Mouse (Mus musculus) kidney, adult 2 months (tissue): Measurements from ENCODE around the gene Cox5b. TPM values are rescaled to one million over a fixed set of nuclear protein-coding genes. Genes with fewer than 3 reads are reported as not detected.

Experiments used
- DNase-seq: peaks from one replicate; pipeline ENCODE4 v3.0.0; 2021
- H3K27ac ChIP-seq: fragments of 200-500 bp; 2 replicates; pipeline ENCODE4 v1.5.1; 2012; ENCODE audit warnings: low read depth, low read length, control low read depth, inconsistent platforms; ENCODE audit not compliant: insufficient read depth
- H3K27me3 ChIP-seq: fragments of 200-500 bp; replicated peaks from 2 replicates; pipeline ENCODE4 v1.6.1; 2012; ENCODE audit warnings: mild to moderate bottlenecking, moderate library complexity, low read length, inconsistent platforms; ENCODE audit not compliant: control insufficient read depth, insufficient read depth
- H3K36me3 ChIP-seq: fragments of 200-500 bp; 2 replicates; pipeline ENCODE4 v1.6.1; 2012; ENCODE audit warnings: mild to moderate bottlenecking, moderate library complexity, low read length, inconsistent platforms; ENCODE audit not compliant: control insufficient read depth, insufficient read depth
- H3K4me1 ChIP-seq: fragments of 200-500 bp; 2 replicates; pipeline ENCODE4 v1.6.1; 2011; ENCODE audit warnings: low read length; ENCODE audit not compliant: control insufficient read depth, insufficient read depth
- H3K4me3 ChIP-seq: fragments of 200-500 bp; 2 replicates; pipeline ENCODE4 v1.5.1; 2011; ENCODE audit warnings: mild to moderate bottlenecking, low read depth, low read length, control low read depth; ENCODE audit not compliant: insufficient read depth
- CTCF ChIP-seq: fragments of 200-500 bp; conservative IDR thresholded peaks from 2 replicates; pipeline ENCODE4 v1.5.1; 2011; ENCODE audit warnings: low read depth, mild to moderate bottlenecking, control low read depth, low read length, moderate library complexity, mixed read lengths; ENCODE audit not compliant: insufficient read depth, insufficient read length
- POLR2A ChIP-seq: fragments of 200-500 bp; IDR thresholded peaks from one replicate; pipeline ENCODE4 v1.6.1; 2011; ENCODE audit warnings: low read depth, low read length, control low read depth
- WGBS: fragments of 180-500 bp; shearing (Covaris S2); methylation state at CpG from one replicate; pipeline ENCODE4 v1.1.7; 2018; 5-methylcytosine and 5-hydroxymethylcytosine counted together
- polyA plus RNA-seq: library from polyadenylated mRNA; depleted of rRNA; stranded (reverse); fragments of >200 nt; gene quantifications from 2 replicates; pipeline ENCODE4 v1.2.3, GENCODE M21; 2012; rRNA removed

Cox5b gene
- polyA plus RNA-seq, 1 experiment = 1,565 TPM

GRCm38 (mm10) chr1:36739231-36739630 is 48.0 kb downstream of the Cox5b start:
- WGBS = 74% methylated on average over 5 of the region's 5 CpGs
- Histone ChIP-seq H3K4me3 (no peak overlapping the region), H3K36me3 (no peaks in the 10 kb centered on the region), H3K27me3 (no peaks in the 10 kb centered on the region), H3K4me1 (no peaks in the 10 kb centered on the region), H3K27ac (no peak overlapping the region)
- no peak for TF ChIP-seq POLR2A
- no peak for TF ChIP-seq CTCF
- no peak for DNase-seq

GRCm38 (mm10) chr1:36743046-36743445 is 51.8 kb downstream of the Cox5b start:
- no peaks in the 10 kb centered on the region for H3K27me3 ChIP-seq
- no peak overlapping the region for H3K27ac ChIP-seq
- H3K4me1 ChIP-seq = no peaks in the 10 kb centered on the region
- H3K4me3 ChIP-seq = no peak overlapping the region
- no peak for DNase-seq
- no peaks in the 10 kb centered on the region for H3K36me3 ChIP-seq
- no peak for TF ChIP-seq CTCF
- TF ChIP-seq POLR2A = no peak
- 79% methylated on average over 9 of the region's 9 CpGs for WGBS

Other genes with a start within 250 kb of the Cox5b start
- gene Lman2l, start 246.2 kb upstream of the Cox5b start, polyA plus RNA-seq = 26.0 and 28.7 TPM in 2 replicates
- 14.3 and 15.9 TPM in 2 replicates for gene Cnnm4, start 219.8 kb upstream of the Cox5b start, polyA plus RNA-seq
- gene Cnnm3, start 179.6 kb upstream of the Cox5b start, polyA plus RNA-seq = 19.8 and 29.5 TPM in 2 replicates
- gene Ankrd23, start 154.6 kb upstream of the Cox5b start, polyA plus RNA-seq = 11.8 and 37.9 TPM in 2 replicates
- not detected in 2 replicates for gene Gm42417, start 152.0 kb upstream of the Cox5b start, polyA plus RNA-seq
- gene Ankrd39, start 144.0 kb upstream of the Cox5b start, polyA plus RNA-seq = 16.8 and 22.6 TPM in 2 replicates
- gene Sema4c, start 133.1 kb upstream of the Cox5b start, polyA plus RNA-seq = 8.0 and 9.1 TPM in 2 replicates
- gene Fam178b, start 8.3 kb upstream of the Cox5b start, polyA plus RNA-seq = 0.35 and 1.1 TPM in 2 replicates
- gene 4933424G06Rik, start 18.7 kb downstream of the Cox5b start, polyA plus RNA-seq = not detected in 2 replicates
- gene Actr1b, start 23.0 kb downstream of the Cox5b start, polyA plus RNA-seq = 130 and 141 TPM in 2 replicates
- 0.60 and 3.2 TPM in 2 replicates for gene Zap70, start 70.3 kb downstream of the Cox5b start, polyA plus RNA-seq